Mouse (Mus musculus) right cerebral cortex, postnatal 36 days (tissue): ENCODE measurements at regions not wholly inside any gene's neighbourhood (a gene's known extent, or its start where the extent isn't known, plus 50 kb on each side); places are given as distances from the start of the nearest gene placed in this dataset.

ENCODE experiments used
- DNase-seq, 2 experiments: peaks; one replicate each; pipeline ENCODE4 v3.0.0; 2022; ENCODE audit warnings: low spot score in 2 of 2, mixed read lengths in 1 of 2

DNA sequence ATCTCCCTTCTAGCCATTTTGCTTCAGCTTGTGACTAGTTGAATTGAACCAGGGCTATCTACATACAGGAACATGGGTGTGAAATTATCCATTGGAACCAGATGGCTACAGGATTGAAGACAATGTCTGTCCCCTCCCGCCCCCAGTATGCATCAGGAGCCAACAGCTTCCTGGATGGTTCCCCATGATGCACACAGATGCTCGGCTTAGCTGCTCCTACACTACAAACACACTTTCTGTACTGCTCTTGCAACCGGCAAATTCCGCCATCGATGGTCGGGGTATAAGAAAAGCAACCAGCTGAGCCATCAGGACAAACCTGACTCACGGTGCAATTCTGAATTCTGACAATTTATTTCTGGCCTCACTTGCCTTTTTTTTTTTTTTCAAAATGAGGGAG is 258.9 kb downstream of the Tle3 start:
- DNase-seq: peak in 1 of 2 experiments; percentile 35

GRCm38 (mm10) chr9:61627801-61628574 is 255.8 kb downstream of the Tle3 start:
- no peak for DNase-seq

- DNase-seq: no peak
Measured at GRCm38 (mm10) chr9:61622933-61623332, 250.8 kb downstream of the Tle3 start.

DNA sequence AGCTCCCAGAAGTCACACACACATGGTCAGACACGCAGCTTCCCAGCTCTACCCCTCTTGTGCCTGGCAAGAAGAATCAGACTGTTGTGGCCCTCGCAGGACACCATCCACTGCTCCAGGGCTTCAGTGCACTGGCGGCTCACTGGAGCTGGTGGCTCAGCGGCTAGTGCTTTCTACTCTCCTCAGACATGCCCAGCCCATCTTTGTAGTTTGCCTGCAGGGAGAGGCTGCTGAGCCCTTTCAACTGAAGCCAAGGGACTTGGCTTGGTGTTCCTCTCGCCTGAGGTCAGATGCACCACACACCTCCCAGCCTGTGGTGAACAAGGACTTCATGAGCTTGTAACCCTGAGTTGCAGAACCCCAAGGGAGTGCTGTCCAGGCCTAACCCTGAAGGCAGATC is 249.8 kb downstream of the Tle3 start:
- DNase-seq: no peak

- DNase-seq: peak; percentile 36 to 45
Measured at GRCm38 (mm10) chr9:61620786-61621185, 248.6 kb downstream of the Tle3 start.

DNA sequence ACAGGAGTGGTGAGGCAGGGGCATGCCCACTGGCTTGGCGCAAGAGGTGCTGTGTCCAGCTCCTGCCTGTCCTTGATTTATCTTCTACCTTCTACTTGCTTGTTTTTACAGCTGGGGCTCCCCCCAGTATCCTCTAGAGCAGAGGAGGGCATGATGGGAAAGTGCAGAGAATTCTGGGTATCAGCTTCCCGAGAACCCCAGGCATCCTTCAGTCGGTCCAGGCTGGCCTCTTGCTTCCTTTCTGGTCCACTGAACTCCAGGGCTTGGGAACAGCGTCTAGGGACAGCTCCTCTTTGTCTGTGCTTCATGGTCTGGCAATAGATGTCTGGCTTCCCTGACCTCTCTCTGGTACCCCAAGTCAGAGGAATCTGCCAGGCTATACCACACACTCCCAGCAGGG is 247.9 kb downstream of the Tle3 start:
- no peak for DNase-seq

- DNase-seq: no peak
Measured at GRCm38 (mm10) chr9:61618510-61619249, 246.5 kb downstream of the Tle3 start.

- no peak for DNase-seq
Measured at GRCm38 (mm10) chr9:61617979-61618378, 245.8 kb downstream of the Tle3 start.

DNA sequence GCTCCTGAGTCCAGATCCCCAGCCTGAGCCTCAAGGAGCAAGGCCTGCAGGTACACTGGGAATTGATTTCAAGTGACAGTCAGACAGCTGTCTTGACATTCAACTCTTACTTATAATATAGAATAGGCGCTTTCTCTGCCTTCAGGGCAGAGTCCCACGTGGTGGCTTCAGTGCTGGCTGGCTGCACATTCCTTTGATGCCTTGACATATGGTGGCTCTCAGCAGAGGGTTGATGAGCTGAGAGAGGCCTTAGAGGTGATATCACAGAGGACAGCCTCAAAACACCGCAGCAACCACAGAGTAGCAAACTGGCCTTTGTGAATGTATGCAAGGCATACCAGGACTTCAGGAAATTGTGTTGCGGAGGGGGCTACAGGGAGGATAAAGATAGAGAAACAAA is 243.4 kb downstream of the Tle3 start:
- DNase-seq: no peak

- no peak for DNase-seq
Measured at GRCm38 (mm10) chr9:61607576-61607975, 235.4 kb downstream of the Tle3 start.

DNA sequence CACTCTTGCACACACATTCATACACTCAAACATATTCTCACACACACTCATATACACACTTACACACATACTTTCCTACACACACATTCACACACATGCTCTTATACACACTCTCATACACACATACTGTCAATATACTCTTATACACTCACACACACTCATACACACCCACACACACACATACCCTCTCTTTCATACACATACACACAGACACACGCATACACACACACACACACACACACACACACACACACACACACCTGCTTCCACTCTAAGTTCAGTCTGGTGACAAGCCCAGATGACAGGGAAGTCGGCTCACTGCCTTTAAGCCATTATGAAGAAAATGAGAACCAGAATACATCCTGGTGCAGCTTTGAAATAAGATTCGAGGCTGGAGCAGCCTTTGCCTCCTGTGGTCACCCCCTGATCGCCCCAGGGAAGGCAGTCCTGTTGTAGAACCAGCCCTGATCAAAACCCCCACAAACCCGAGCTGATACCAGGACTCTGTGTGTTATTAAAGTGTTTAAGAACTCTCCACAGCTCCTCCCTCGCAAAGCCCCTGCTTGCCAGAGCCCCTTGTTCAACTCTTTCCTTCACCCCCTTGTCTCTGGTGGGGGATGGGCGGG is 230.3 kb downstream of the Tle3 start:
- no peak for DNase-seq

- no peak for DNase-seq
Measured at GRCm38 (mm10) chr9:61601911-61602310, 229.7 kb downstream of the Tle3 start.

- DNase-seq: no peak
Measured at GRCm38 (mm10) chr9:61597287-61597686, 225.1 kb downstream of the Tle3 start.

GRCm38 (mm10) chr9:61596410-61597108 is 224.4 kb downstream of the Tle3 start:
- no peak for DNase-seq

- no peak for DNase-seq
Measured at GRCm38 (mm10) chr9:61595170-61595967, 223.2 kb downstream of the Tle3 start.

GRCm38 (mm10) chr9:61593991-61594390 is 221.8 kb downstream of the Tle3 start:
- DNase-seq: no peak

- no peak for DNase-seq
Measured at GRCm38 (mm10) chr9:61589727-61590299, 217.6 kb downstream of the Tle3 start.

- no peak for DNase-seq
Measured at GRCm38 (mm10) chr9:61583281-61584072, 211.3 kb downstream of the Tle3 start.

DNA sequence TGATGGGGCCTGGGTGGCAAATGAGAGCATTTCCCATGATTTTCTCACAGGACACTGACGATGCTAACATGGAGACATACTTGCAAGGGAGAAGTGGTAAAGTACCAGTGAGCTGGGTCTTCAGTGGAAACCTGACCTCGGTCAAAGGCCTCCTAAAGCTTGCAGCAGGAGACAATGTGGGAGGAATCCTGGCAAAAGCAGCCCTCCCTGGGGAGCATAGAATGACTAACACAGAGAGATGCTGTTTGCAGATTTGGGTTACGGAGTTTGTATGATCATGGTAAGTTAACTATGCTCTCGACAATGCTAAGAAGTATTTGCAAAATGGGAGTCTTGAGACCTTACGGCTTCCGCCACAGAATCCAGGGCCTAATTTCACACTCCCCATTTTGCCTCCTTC is 208.9 kb downstream of the Tle3 start:
- no peak for DNase-seq

DNA sequence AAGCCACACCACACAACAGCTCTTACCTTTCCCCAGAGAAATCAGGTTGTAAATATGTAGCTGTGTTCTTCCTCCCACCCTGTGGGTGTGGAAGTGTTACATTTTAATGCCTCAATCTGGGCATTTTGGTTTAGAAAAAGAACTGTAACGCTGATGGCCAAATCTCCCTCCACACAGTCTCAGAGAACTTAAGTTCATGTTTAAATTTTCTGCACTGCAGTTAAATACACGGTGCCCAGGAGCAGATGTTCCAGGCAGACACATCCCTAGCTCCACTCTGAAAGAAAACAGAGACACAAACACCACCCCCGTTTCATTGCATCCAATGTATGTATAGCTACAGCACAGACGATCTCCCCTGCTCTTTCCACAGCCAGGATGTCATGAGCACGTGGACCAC is 206.1 kb downstream of the Tle3 start:
- DNase-seq: peak; percentile 34 to 48
